Mouse (Mus musculus) hindbrain, embryonic 15.5 days (tissue): ENCODE measurements around the gene Ccdc175. TPM values are rescaled to one million over a fixed set of nuclear protein-coding genes. Genes with fewer than 3 reads are reported as not detected.

Source experiments
- ATAC-seq: fragments of 200-750 bp; cut with Nextera tagmentation; 2 replicates; pipeline ENCODE4 v1.8.0; 2017; ENCODE audit warnings: low read depth, moderate number of reproducible peaks, moderate TSS enrichment; ENCODE audit not compliant: low FRiP score
- H3K27ac ChIP-seq: fragments of 300-500 bp; sonication (generic); replicated peaks from 2 replicates; pipeline ENCODE4 v1.5.1; 2015; ENCODE audit warnings: mild to moderate bottlenecking, inconsistent platforms
- H3K27me3 ChIP-seq: fragments of 300-500 bp; sonication (generic); 2 replicates; pipeline ENCODE4 v1.6.1; 2015; ENCODE audit warnings: control low read depth, inconsistent platforms
- H3K36me3 ChIP-seq: fragments of 300-500 bp; sonication (generic); 2 replicates; pipeline ENCODE4 v1.6.1; 2015; ENCODE audit warnings: control low read depth, inconsistent platforms
- H3K4me1 ChIP-seq: fragments of 300-500 bp; sonication (generic); replicated peaks from 2 replicates; pipeline ENCODE4 v1.6.1; 2015; ENCODE audit warnings: control low read depth, inconsistent platforms
- H3K4me2 ChIP-seq: fragments of 300-500 bp; sonication (generic); 2 replicates; pipeline ENCODE4 v1.6.1; 2015; ENCODE audit warnings: moderate library complexity, mild to moderate bottlenecking, inconsistent platforms
- H3K4me3 ChIP-seq: fragments of 300-500 bp; sonication (generic); 2 replicates; pipeline ENCODE4 v1.5.1; 2015; ENCODE audit warnings: mild to moderate bottlenecking, inconsistent platforms
- H3K9ac ChIP-seq: fragments of 300-500 bp; sonication (generic); 2 replicates; pipeline ENCODE4 v1.6.1; 2015; ENCODE audit warnings: inconsistent platforms
- H3K9me3 ChIP-seq: fragments of 300-500 bp; sonication (generic); 2 replicates; pipeline ENCODE4 v1.6.1; 2016; ENCODE audit warnings: control low read depth, inconsistent platforms
- WGBS: fragments of 180-500 bp; shearing (Covaris S2); methylation state at CpG from one replicate; pipeline ENCODE4 v1.1.7; 2015; 5-methylcytosine and 5-hydroxymethylcytosine counted together
- polyA plus RNA-seq: library from polyadenylated mRNA; unstranded; fragments of >200 nt; fragmentation: Nextera tagmentation; extraction: Ambion mirVana; gene quantifications from 2 replicates; pipeline ENCODE4 v1.2.1, GENCODE M21; 2015

Ccdc175 gene
- polyA plus RNA-seq, 1 experiment from 2014 or later: not detected

DNA sequence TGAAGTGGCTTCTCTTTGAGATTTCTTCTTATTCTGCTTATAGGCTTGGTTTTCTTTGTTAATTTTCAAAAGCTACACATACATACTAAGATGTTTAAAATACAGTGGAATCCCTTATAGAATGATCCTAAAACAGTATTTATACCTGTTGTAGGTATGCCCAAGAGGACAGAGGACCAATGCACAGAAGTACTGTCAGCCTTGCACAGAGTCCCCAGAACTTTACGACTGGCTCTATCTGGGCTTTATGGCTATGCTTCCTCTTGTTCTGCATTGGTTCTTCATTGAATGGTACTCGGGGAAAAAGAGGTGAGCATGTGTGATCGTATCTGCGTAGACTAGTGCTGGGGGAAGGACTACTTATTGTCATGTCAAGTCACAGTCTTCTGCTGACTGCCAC lies 95.0 kb downstream of the Ccdc175 start:
- ATAC-seq: no peak
- Histone ChIP-seq H3K4me1 (peaks cover 24% of the 10 kb centered on the region), H3K4me2 (no peak overlapping the region), H3K4me3 (no peak overlapping the region), H3K27me3 (no peaks in the 10 kb centered on the region), H3K27ac (no peak overlapping the region), H3K9ac (no peak overlapping the region), H3K9me3 (no peaks in the 10 kb centered on the region), H3K36me3 (peaks cover 33% of the 10 kb centered on the region)
- 90% methylated on average over 4 of the region's 4 CpGs for WGBS

DNA sequence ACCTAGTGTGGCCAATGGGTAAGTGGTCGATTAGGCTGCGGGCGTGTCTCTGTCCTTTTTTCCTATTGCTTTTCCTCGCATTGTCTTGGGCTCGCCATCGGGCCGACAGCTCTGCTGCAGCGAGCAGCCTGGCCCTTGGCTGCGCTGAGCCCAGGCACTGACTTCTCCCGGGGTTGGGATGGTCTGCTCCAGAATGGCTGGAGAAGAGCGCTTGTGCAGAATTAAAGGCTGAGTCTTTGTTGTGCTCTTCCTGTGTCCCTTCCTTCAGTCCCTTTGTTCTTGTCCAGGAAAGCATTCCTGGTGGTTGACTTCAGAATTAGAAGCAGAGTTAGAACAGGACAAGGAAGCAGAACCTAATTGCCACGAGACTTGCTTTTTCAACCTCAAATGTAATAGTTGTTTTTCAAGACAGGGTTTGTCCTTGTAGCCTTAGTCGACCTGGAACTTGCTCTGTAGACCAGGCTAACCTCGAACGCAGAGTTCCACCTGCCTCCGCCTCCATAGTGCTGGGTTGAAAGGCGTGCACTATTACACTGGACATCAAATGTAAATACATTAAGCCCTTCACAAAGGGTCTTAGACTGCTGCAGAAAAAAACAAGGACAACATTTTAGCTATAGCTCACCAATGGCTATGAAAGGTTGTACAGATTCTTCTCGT lies 98.5 kb downstream of the Ccdc175 start:
- peak overlapping the region; percentile 87 for H3K9ac ChIP-seq
- peak overlapping the region; percentile 97 for H3K27ac ChIP-seq
- H3K4me3 ChIP-seq: peak overlapping the region; percentile 76
- no peak for ATAC-seq
- peaks cover 40% of the 10 kb centered on the region for H3K4me1 ChIP-seq
- no peaks in the 10 kb centered on the region for H3K9me3 ChIP-seq
- peaks cover 8% of the 10 kb centered on the region for H3K36me3 ChIP-seq
- 2% methylated on average over 18 of the region's 18 CpGs for WGBS
- H3K4me2 ChIP-seq: peak overlapping the region; percentile 79
- no peaks in the 10 kb centered on the region for H3K27me3 ChIP-seq

GRCm38 (mm10) chr12:72085329-72086165 lies 99.3 kb downstream of the Ccdc175 start, which contains the start of the genes L3hypdh and Jkamp:
Gene L3hypdh (minus strand): TSS chr12:72085439.
Gene Jkamp (plus strand): TSS chr12:72085589.
- H3K27me3 ChIP-seq: no peaks in the 10 kb centered on the region
- peaks cover 40% of the 10 kb centered on the region for H3K4me1 ChIP-seq
- peak within 1 kb of the TSS; percentile 97 for H3K27ac ChIP-seq
- peak within 1 kb of the TSS; percentile 76 for H3K4me3 ChIP-seq
- ATAC-seq: peak; percentile 96
- peaks cover 8% of the 10 kb centered on the region for H3K36me3 ChIP-seq
- no peaks in the 10 kb centered on the region for H3K9me3 ChIP-seq
- H3K9ac ChIP-seq: peak within 1 kb of the TSS; percentile 87
- peak within 1 kb of the TSS; percentile 79 for H3K4me2 ChIP-seq
- WGBS: under 1% methylated on average over 58 of the region's 60 CpGs

DNA sequence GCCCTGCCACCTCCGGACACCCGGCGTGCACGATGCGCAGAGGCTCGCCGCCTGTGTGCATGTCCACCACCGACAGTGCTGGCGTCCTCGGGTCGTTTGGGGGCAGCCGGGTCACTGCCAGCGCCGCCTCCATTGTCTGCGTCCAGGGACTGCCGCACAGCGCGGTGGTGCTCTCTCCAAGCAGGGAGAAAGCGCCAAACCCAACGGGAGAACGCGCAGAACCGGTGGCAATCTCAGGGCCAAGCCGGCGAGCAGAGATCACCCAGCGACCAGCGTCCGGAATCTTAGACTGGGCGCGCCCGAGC lies 99.9 kb downstream of the Ccdc175 start:
- WGBS: under 1% methylated on average over 31 of the region's 31 CpGs

DNA sequence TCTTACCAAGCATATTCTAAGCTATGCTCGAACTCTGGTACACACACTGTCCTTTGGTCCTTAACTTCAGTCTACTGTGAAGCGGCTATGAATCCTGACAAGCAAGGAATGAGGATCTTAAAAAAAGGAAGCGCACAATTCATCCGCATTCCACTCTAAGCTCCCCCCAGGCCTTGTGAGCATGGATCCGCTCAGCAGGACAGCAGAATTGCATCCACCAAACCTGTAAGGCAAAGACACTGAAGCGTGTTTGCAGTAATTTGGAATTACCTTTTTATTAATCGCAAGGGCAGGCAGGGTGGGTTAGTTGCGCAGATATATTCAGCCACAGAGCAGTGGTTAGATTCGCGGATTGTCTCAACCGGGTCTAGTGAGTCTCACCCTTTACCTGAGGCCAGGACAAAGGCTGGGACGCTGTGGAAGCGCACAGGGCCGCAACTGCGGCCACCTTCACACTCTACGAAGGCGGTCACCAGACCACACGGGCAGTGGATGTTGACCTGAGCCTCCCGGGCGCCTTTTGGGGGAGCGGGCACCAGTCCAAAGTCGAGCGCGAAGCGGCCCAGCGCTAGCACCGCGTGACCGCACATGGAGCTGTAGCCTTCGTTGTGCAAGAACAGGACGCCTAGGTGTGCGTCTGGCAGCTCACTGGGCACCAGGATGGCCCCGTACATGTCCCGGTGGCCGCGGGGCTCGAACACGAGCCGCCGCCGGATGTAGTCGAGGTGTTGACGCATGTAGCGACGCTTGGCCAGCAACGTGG lies 100.4 kb downstream of the Ccdc175 start:
- Histone ChIP-seq H3K9me3 (no peaks in the 10 kb centered on the region), H3K27ac (peak overlapping the region; percentile 97), H3K4me2 (peak overlapping the region; percentile 79), H3K36me3 (no peaks in the 10 kb centered on the region), H3K27me3 (no peaks in the 10 kb centered on the region), H3K9ac (peak overlapping the region; percentile 53), H3K4me1 (peaks cover 40% of the 10 kb centered on the region), H3K4me3 (peak overlapping the region; percentile 76)
- ATAC-seq: peak; percentile 25
- 3% methylated on average over 46 of the region's 46 CpGs for WGBS

More for the DNA sequence above, 99.9 kb downstream of the Ccdc175 start:
- Histone ChIP-seq H3K4me1 (peaks cover 40% of the 10 kb centered on the region), H3K4me3 (peak overlapping the region; percentile 76), H3K36me3 (peaks cover 2% of the 10 kb centered on the region; the same call in 1 of the 2 replicates), H3K4me2 (peak overlapping the region; percentile 79), H3K27me3 (no peaks in the 10 kb centered on the region), H3K27ac (peak overlapping the region; percentile 97), H3K9ac (peak overlapping the region; percentile 53), H3K9me3 (no peaks in the 10 kb centered on the region)
- ATAC-seq: no peak; the same call in 1 of the 2 replicates

- no peak for ATAC-seq
- WGBS: 88% methylated on average over 9 of the region's 9 CpGs
- H3K27me3 ChIP-seq: no peaks in the 10 kb centered on the region
- no peaks in the 10 kb centered on the region for H3K9me3 ChIP-seq
- H3K4me3 ChIP-seq: no peak overlapping the region
- no peak overlapping the region for H3K9ac ChIP-seq
- no peak overlapping the region for H3K4me2 ChIP-seq
- no peak overlapping the region for H3K27ac ChIP-seq
- H3K36me3 ChIP-seq: no peaks in the 10 kb centered on the region
- peaks cover 36% of the 10 kb centered on the region for H3K4me1 ChIP-seq
Measured at GRCm38 (mm10) chr12:72083265-72083664, 101.6 kb downstream of the Ccdc175 start.

DNA sequence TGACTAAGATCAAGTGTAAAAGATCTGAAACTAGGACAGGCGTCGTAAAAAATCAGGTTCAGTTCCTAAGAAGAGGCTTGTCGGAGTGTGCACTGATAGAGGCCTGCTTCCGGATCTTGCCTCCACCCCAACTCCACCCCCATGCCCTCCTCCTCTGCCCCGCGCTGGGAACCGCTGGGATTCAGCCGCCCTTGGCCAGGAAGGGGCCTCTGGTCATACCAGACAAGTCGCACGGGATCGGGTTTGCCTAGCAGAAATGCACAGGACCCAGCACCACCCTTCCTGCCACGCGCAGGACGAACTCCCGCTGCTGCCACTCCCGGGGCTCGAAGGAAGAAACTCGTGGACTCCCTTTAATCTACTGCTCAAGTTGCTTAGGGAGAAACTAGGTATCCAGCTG lies 102.5 kb downstream of the Ccdc175 start:
- Histone ChIP-seq H3K4me3 (peak overlapping the region; percentile 8; the same call in 1 of the 2 replicates), H3K9ac (0 out of 2 replicates have a peak overlapping the region, but pooled peaks have one; percentile 14), H3K4me2 (peak overlapping the region; percentile 49), H3K36me3 (no peaks in the 10 kb centered on the region), H3K27me3 (no peaks in the 10 kb centered on the region), H3K4me1 (peaks cover 27% of the 10 kb centered on the region), H3K27ac (no peak overlapping the region), H3K9me3 (no peaks in the 10 kb centered on the region)
- no peak for ATAC-seq
- 37% methylated on average over 18 of the region's 18 CpGs for WGBS

- H3K9me3 ChIP-seq: no peaks in the 10 kb centered on the region
- H3K27me3 ChIP-seq: no peaks in the 10 kb centered on the region
- no peak overlapping the region for H3K9ac ChIP-seq
- WGBS: 60% methylated on average over 3 of the region's 3 CpGs
- no peak overlapping the region for H3K27ac ChIP-seq
- H3K36me3 ChIP-seq: no peaks in the 10 kb centered on the region
- ATAC-seq: no peak
- peak overlapping the region; percentile 49 for H3K4me2 ChIP-seq
- H3K4me3 ChIP-seq: no peak overlapping the region; the same call in 1 of the 2 replicates
- H3K4me1 ChIP-seq: peaks cover 23% of the 10 kb centered on the region
Measured at GRCm38 (mm10) chr12:72081961-72082360, 102.9 kb downstream of the Ccdc175 start.

DNA sequence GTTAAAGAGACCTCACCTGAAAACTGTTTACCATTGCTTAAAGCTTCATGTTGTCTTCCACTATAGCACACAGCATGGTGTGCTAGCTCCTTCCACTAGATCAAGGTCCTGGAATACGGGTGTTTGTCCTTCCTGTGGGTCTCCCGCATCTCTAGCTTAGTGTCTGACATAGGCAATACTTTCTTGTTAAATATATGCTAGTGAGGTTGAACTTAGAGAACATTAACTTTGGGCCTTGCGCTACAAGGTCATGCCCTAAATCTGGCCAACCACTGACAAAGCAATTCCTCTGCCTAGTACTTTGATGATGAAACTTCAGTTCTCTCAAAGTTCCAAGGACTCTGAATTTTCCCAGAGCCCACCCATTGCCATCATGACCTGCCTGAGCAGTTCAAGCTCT lies 106.6 kb downstream of the Ccdc175 start:
- Histone ChIP-seq H3K4me2 (no peak overlapping the region), H3K4me3 (no peak overlapping the region), H3K27me3 (no peaks in the 10 kb centered on the region), H3K27ac (no peak overlapping the region), H3K9me3 (no peaks in the 10 kb centered on the region), H3K4me1 (peaks cover 7% of the 10 kb centered on the region), H3K9ac (no peak overlapping the region), H3K36me3 (no peaks in the 10 kb centered on the region)
- no peak for ATAC-seq
- WGBS: 87% methylated on average over 3 of the region's 3 CpGs

GRCm38 (mm10) chr12:72070327-72071269 lies 114.2 kb downstream of the Ccdc175 start, which contains the start of gene Gpr135:
Gene Gpr135 (minus strand): TSS chr12:72071125.
- Histone ChIP-seq H3K4me3 (peak within 1 kb of the TSS; percentile 73), H3K9ac (peak within 1 kb of the TSS; percentile 75), H3K9me3 (no peaks in the 10 kb centered on the region), H3K4me1 (peaks cover 11% of the 10 kb centered on the region; the same call in 1 of the 2 replicates), H3K36me3 (no peaks in the 10 kb centered on the region), H3K27me3 (peaks cover 4% of the 10 kb centered on the region; the same call in 1 of the 2 replicates), H3K27ac (peak within 1 kb of the TSS; percentile 93), H3K4me2 (peak within 1 kb of the TSS; percentile 82)
- peak; percentile 93 for ATAC-seq
- WGBS: under 1% methylated on average over 94 of the region's 94 CpGs
